Mouse (Mus musculus) brown adipose tissue, adult 24 weeks (tissue): Measurements from ENCODE around the gene 5730596B20Rik. TPM values are rescaled to one million over a fixed set of nuclear protein-coding genes. Genes with fewer than 3 reads are reported as not detected.

Experiments
- H3K27ac ChIP-seq: fragments of 200-500 bp; replicated peaks from 2 replicates; pipeline ENCODE4 v1.5.1; 2012; ENCODE audit warnings: low read depth, mild to moderate bottlenecking, low read length
- H3K4me1 ChIP-seq: fragments of 200-500 bp; 2 replicates; pipeline ENCODE4 v1.6.1; 2012; ENCODE audit warnings: low read length, mixed read lengths; ENCODE audit not compliant: control insufficient read depth, insufficient read depth, insufficient read length
- H3K4me3 ChIP-seq: fragments of 200-500 bp; 2 replicates; pipeline ENCODE4 v1.5.1; 2012; ENCODE audit warnings: low read depth, mild to moderate bottlenecking, low read length, moderate library complexity; ENCODE audit not compliant: insufficient read depth
- polyA plus RNA-seq: library from polyadenylated mRNA; stranded (reverse); fragments of >200 nt; gene quantifications from 2 replicates; pipeline ENCODE4 v1.2.4, GENCODE M21; 2012; ENCODE audit not compliant: missing spikeins, insufficient read depth, insufficient read length

The 5730596B20Rik gene
- polyA plus RNA-seq, 1 experiment = not detected

- peak overlapping the region; percentile 73 for H3K27ac ChIP-seq
Observed at GRCm38 (mm10) chr6:52191860-52192550, 14.7 kb downstream of the 5730596B20Rik start.

GRCm38 (mm10) chr6:52194690-52195089, 17.4 kb downstream of the 5730596B20Rik start:
- Histone ChIP-seq H3K27ac (no peak overlapping the region), H3K4me3 (no peak overlapping the region), H3K4me1 (peaks cover 14% of the 10 kb centered on the region)

More at GRCm38 (mm10) chr6:52191860-52192550, 14.7 kb downstream of the 5730596B20Rik start:
- Histone ChIP-seq H3K4me3 (peak overlapping the region; percentile 98), H3K4me1 (peaks cover 15% of the 10 kb centered on the region)

- Histone ChIP-seq H3K4me3 (0 out of 2 replicates have a peak overlapping the region, but pooled peaks have one; percentile 13), H3K4me1 (peaks cover 8% of the 10 kb centered on the region), H3K27ac (peak overlapping the region; percentile 15; the same call in 1 of the 2 replicates)
Observed at GRCm38 (mm10) chr6:52196811-52197210, 19.5 kb downstream of the 5730596B20Rik start.

GRCm38 (mm10) chr6:52197271-52197670, 20.0 kb downstream of the 5730596B20Rik start:
- Histone ChIP-seq H3K4me1 (peaks cover 6% of the 10 kb centered on the region), H3K27ac (peak overlapping the region; percentile 21), H3K4me3 (0 out of 2 replicates have a peak overlapping the region, but pooled peaks have one; percentile 13)

- H3K4me1 ChIP-seq = peaks cover 6% of the 10 kb centered on the region; the same call in 1 of the 2 replicates
- no peak overlapping the region for H3K4me3 ChIP-seq
- peak overlapping the region; percentile 61 for H3K27ac ChIP-seq
Observed at GRCm38 (mm10) chr6:52200073-52200750, 22.9 kb downstream of the 5730596B20Rik start.

GRCm38 (mm10) chr6:52200751-52201250, 23.5 kb downstream of the 5730596B20Rik start:
- Histone ChIP-seq H3K4me1 (peaks cover 6% of the 10 kb centered on the region; the same call in 1 of the 2 replicates), H3K27ac (peak overlapping the region; percentile 61), H3K4me3 (no peak overlapping the region)

- Histone ChIP-seq H3K27ac (peak overlapping the region; percentile 44; the same call in 1 of the 2 replicates), H3K4me1 (peaks cover 6% of the 10 kb centered on the region; the same call in 1 of the 2 replicates), H3K4me3 (peak overlapping the region; percentile 17; the same call in 1 of the 2 replicates)
Observed at GRCm38 (mm10) chr6:52201269-52201668, 24.0 kb downstream of the 5730596B20Rik start.

- Histone ChIP-seq H3K27ac (peak overlapping the region; percentile 93), H3K4me1 (peaks cover 5% of the 10 kb centered on the region; the same call in 1 of the 2 replicates), H3K4me3 (peak overlapping the region; percentile 84)
Observed at GRCm38 (mm10) chr6:52202362-52203120, 25.2 kb downstream of the 5730596B20Rik start.

GRCm38 (mm10) chr6:52203121-52203370, 25.7 kb downstream of the 5730596B20Rik start:
- Histone ChIP-seq H3K4me1 (peaks cover 3% of the 10 kb centered on the region; the same call in 1 of the 2 replicates), H3K4me3 (peak overlapping the region; percentile 84), H3K27ac (peak overlapping the region; percentile 93)

GRCm38 (mm10) chr6:52203371-52204049, 26.2 kb downstream of the 5730596B20Rik start:
- H3K4me3 ChIP-seq = peak overlapping the region; percentile 84
- peak overlapping the region; percentile 93 for H3K27ac ChIP-seq
- peaks cover 3% of the 10 kb centered on the region; the same call in 1 of the 2 replicates for H3K4me1 ChIP-seq

GRCm38 (mm10) chr6:52204050-52204752, 26.9 kb downstream of the 5730596B20Rik start, which contains the start of gene Hoxa5:
Hoxa5 (minus strand) TSS chr6:52204587.
- Histone ChIP-seq H3K27ac (peak within 1 kb of the TSS; percentile 93), H3K4me3 (peak within 1 kb of the TSS; percentile 84), H3K4me1 (peaks cover 6% of the 10 kb centered on the region; the same call in 1 of the 2 replicates)

- peaks cover 6% of the 10 kb centered on the region; the same call in 1 of the 2 replicates for H3K4me1 ChIP-seq
- H3K27ac ChIP-seq = no peak overlapping the region
- H3K4me3 ChIP-seq = no peak overlapping the region
Observed at GRCm38 (mm10) chr6:52205221-52205620, 27.9 kb downstream of the 5730596B20Rik start.

- peaks cover 6% of the 10 kb centered on the region; the same call in 1 of the 2 replicates for H3K4me1 ChIP-seq
- no peak overlapping the region for H3K4me3 ChIP-seq
- H3K27ac ChIP-seq = no peak overlapping the region
Observed at GRCm38 (mm10) chr6:52205638-52206621, 28.6 kb downstream of the 5730596B20Rik start.
